Mouse (Mus musculus) G1E (cell line): ENCODE measurements around the gene Cyth1.

Source experiments
- CTCF ChIP-seq: IDR thresholded peaks from 2 replicates; pipeline ENCODE4 v1.5.1; 2012; ENCODE audit warnings: low read depth, low read length, inconsistent platforms, mixed read lengths
- GATA1 ChIP-seq: IDR thresholded peaks from 2 replicates; pipeline ENCODE4 v1.6.1; 2012; ENCODE audit warnings: borderline replicate concordance, low read length, inconsistent platforms, mixed read lengths
- GATA2 ChIP-seq: IDR thresholded peaks from 2 replicates; pipeline ENCODE4 v1.6.1; 2012; ENCODE audit warnings: low read depth, low read length, inconsistent platforms, borderline replicate concordance
- POLR2AphosphoS5 ChIP-seq: IDR thresholded peaks from 2 replicates; pipeline ENCODE4 v1.6.1; 2012; ENCODE audit warnings: low read depth, low read length, inconsistent platforms; ENCODE audit not compliant: insufficient replicate concordance
- TAL1 ChIP-seq: conservative IDR thresholded peaks from 2 replicates; pipeline ENCODE4 v1.6.1; 2012; ENCODE audit warnings: low read depth, low read length, inconsistent platforms, mixed read lengths

GRCm38 (mm10) chr11:118146446-118146845, 101.9 kb downstream of the Cyth1 start:
- TF ChIP-seq CTCF (no peak), TAL1 (no peak), GATA1 (no peak), GATA2 (no peak), POLR2AphosphoS5 (no peak)
